Mouse (Mus musculus) gastrocnemius, postnatal 10 days (tissue): Measurements from ENCODE around the gene Icos. TPM values are rescaled to one million over a fixed set of nuclear protein-coding genes. Genes with fewer than 3 reads are reported as not detected.

Experiments
- DNase-seq: peaks from one replicate; pipeline ENCODE4 v3.0.0; 2021; ENCODE audit warnings: mixed read lengths
- total RNA-seq, 2 experiments: library from RNA; stranded (reverse); gene quantifications; 2 replicates each; pipeline ENCODE4 v1.2.3; 2021

Gene Icos
- total RNA-seq, 2 experiments from 2014 or later = 0.07 to 0.12 TPM

DNA sequence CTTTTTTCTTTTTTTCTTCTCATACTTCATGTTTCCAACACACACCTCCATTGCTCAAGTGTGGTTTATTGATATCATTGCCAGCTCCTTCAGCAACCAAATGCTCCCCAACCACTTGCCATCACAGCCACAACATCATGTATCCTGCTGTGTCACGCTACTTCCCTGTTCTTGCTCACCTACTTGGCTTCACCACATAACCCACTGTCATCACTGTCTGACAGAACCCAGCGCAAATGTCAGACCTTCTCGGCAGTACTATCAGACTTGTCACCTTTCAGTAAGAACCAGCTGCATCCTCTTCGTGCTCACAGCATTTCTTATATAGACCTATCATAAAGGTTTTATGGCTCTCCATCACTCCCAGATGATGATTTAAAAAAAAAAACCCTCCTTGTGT lies 61.6 kb downstream of the Icos start:
- DNase-seq = no peak

DNA sequence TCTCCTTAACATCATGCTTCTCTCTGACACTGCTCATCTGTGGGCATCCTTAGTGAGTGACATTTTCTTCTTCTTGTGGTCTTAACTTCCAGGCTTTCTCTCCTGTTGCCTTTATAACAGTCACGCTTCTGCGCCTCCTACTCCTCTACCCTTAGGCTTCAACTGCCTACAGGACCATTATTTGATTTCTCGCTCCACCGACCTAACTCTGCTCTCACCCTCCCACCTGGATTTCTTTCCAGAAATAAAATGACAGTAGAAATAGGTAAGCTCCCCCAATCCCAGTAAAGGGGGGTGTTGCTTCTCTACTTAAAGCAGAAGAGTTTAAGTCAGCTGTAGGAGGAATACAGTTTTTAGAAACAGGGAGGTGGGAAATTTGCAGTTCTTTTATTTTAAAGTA lies 62.7 kb downstream of the Icos start:
- no peak for DNase-seq

DNA sequence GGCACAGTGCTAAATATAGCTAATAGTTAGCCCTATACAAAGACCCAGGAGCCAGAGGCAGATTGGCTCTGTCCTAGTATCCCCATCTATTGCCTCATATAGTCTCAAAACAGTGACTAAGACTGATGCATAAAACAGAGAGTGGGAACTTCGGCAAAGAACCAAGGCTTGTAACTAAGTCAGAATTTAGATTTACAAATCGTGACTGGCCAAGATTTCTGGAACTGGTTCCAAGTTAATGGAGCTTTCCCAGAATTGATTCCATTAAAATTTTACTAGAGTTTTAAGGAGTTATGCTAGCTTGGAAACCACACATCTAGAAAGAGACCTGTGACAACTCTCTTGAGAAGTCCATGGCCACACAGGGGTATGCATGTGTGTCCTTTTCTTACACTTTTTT lies 65.1 kb downstream of the Icos start:
- no peak for DNase-seq

DNA sequence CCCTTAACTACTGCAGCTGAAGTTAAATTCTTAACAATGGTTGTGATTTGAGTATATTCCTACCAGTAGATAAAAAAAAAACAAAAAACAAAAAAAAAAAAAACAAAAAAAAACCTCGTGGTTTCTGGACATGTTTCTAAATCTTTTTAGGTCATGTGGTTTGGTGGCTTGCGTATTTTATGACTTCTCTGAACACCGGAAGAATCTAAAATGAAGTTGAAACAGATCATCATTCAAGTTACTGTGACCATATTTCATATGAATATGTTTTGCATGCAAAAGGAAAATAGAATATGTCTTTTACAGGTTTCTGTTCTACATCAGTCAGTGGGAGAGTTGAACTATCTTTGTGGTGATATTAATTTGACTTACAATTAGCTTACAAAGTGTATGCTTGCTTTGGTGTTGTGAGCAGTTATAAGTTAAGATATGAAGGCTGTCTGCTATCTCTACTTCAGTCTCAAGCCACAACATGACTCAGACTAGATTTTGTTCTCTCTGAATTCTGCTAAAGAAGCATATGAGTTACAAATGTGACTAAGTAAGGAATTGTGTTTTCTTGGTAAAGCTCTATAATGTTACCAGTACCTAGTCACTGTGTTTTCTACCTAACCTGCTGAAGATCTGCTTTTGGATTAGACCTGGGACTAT lies 68.5 kb downstream of the Icos start:
- no peak for DNase-seq

DNA sequence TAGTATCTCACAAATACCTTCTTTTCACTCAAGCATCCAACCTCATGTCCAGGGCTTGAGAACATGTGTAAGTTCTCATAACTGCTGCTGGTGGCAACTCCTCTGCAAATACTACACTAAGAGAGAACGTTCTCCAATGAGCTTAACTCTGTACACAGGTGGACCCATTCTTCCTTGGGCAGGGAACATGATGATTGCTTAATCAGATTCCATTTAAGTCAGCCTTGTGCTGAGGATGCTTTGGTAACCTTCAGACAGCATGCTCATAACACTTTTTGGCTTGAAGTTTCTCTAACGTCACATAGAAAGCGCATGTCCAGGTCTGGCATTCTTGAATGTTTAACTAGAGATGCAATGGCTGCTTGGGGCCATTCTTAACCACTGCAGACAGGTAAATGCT lies 69.6 kb downstream of the Icos start:
- no peak for DNase-seq

Other genes with a start within 250 kb of the Icos start
- gene Ctla4, start 90.9 kb upstream of the Icos start, total RNA-seq = not detected